Mouse (Mus musculus): ENCODE measurements around the gene Gatad2b.

GRCm38 (mm10) chr3:90245406-90245805 is 47.6 kb upstream of the Gatad2b start:
- no peak for TF ChIP-seq GATA1 (IDR thresholded peaks at IDR 0.05; ENCODE audit: borderline replicate concordance, low read length)
- no peak for TF ChIP-seq FLI1 (IDR thresholded peaks at IDR 0.05; ENCODE audit: low read length)
